Mouse (Mus musculus): ENCODE data around the gene Scyl1.

Gene Scyl1

GRCm38 (mm10) chr19:5740320-5741317, 30.6 kb downstream of the Scyl1 start, which contains the start of gene Ltbp3:
Ltbp3 (plus strand) TSS chr19:5740904.
- peak in 1 of 2 experiments; percentile 34 for DNase-seq

GRCm38 (mm10) chr19:5739446-5739845, 31.8 kb downstream of the Scyl1 start:
- DNase-seq = no peak

GRCm38 (mm10) chr19:5734325-5734724, 36.9 kb downstream of the Scyl1 start:
- DNase-seq = no peak

- DNase-seq = peak; percentile 93 to 96
Measured at GRCm38 (mm10) chr19:5731264-5731978, 39.8 kb downstream of the Scyl1 start.

GRCm38 (mm10) chr19:5730314-5731186, 40.7 kb downstream of the Scyl1 start:
- no peak for DNase-seq

GRCm38 (mm10) chr19:5729444-5729815, 41.8 kb downstream of the Scyl1 start, which contains the start of gene Fam89b:
Fam89b (minus strand) TSS chr19:5729653.
- DNase-seq = peak; percentile 84 to 91

- DNase-seq = peak in 1 of 2 experiments; percentile 52
Measured at GRCm38 (mm10) chr19:5728631-5729443, 42.4 kb downstream of the Scyl1 start.

- peak; percentile 71 to 90 for DNase-seq
Measured at GRCm38 (mm10) chr19:5727701-5728100, 43.5 kb downstream of the Scyl1 start.

GRCm38 (mm10) chr19:5726961-5727578, 44.1 kb downstream of the Scyl1 start:
- no peak for DNase-seq

- DNase-seq = peak in 1 of 2 experiments; percentile 55
Measured at GRCm38 (mm10) chr19:5725767-5726515, 45.3 kb downstream of the Scyl1 start, which contains the start of gene Ehbp1l1. Ehbp1l1 (minus strand) TSS chr19:5726317.

GRCm38 (mm10) chr19:5725029-5725707, 46.1 kb downstream of the Scyl1 start:
- DNase-seq = peak in 1 of 2 experiments; percentile 35

GRCm38 (mm10) chr19:5724549-5724941, 46.7 kb downstream of the Scyl1 start:
- DNase-seq = peak; percentile 69 to 77

- DNase-seq = no peak
Measured at GRCm38 (mm10) chr19:5723934-5724548, 47.2 kb downstream of the Scyl1 start.

GRCm38 (mm10) chr19:5722848-5723425, 48.3 kb downstream of the Scyl1 start:
- no peak for DNase-seq

- DNase-seq = no peak
Measured at GRCm38 (mm10) chr19:5721233-5721632, 50.0 kb downstream of the Scyl1 start.

- no peak for DNase-seq
Measured at GRCm38 (mm10) chr19:5716955-5717354, 54.3 kb downstream of the Scyl1 start.

GRCm38 (mm10) chr19:5715793-5716688, 55.2 kb downstream of the Scyl1 start:
- DNase-seq = peak in 1 of 2 experiments; percentile 39

GRCm38 (mm10) chr19:5713730-5714129, 57.5 kb downstream of the Scyl1 start:
- peak; percentile 66 to 80 for DNase-seq

Measured in kidney, adult 8-10 months (tissue).